Mouse (Mus musculus) adrenal gland, adult 2 months (tissue): ENCODE data around the gene Eif4b. TPM values are rescaled to one million over a fixed set of nuclear protein-coding genes. Genes with fewer than 3 reads are reported as not detected.
A peak's percentile ranks its signal among the peaks of the same experiment; 100 is the strongest.

Experiments used
- DNase-seq: peaks from one replicate; pipeline ENCODE4 v3.0.0; 2021
- long read RNA-seq: library from polyadenylated mRNA; stranded (forward); transcript quantifications from one replicate; pipeline ENCODE4 v2.0.0, GENCODE M21; 2021
- polyA plus RNA-seq: library from polyadenylated mRNA; depleted of rRNA; stranded (reverse); fragments of >200 nt; gene quantifications from 2 replicates; pipeline ENCODE4 v1.2.3, GENCODE M21; 2012; rRNA removed
- total RNA-seq, 2 experiments: library from RNA; stranded (reverse); gene quantifications; 2 replicates each; pipeline ENCODE4 v1.2.3; 2021

Eif4b gene
- total RNA-seq (100 to 1,000 TPM; 230 to 238 TPM), polyA plus RNA-seq (28.8 and 43.7 TPM in 2 replicates)
- long read RNA-seq, transcript Eif4b-201 (15 exons, 3,854 nt), result major isoform, 69 of 105 reads
- long read RNA-seq, partial matches to known transcripts, result 30 of 105 reads
- long read RNA-seq, other reads (novel, unspliced or antisense), result 6 of 105 reads

DNA sequence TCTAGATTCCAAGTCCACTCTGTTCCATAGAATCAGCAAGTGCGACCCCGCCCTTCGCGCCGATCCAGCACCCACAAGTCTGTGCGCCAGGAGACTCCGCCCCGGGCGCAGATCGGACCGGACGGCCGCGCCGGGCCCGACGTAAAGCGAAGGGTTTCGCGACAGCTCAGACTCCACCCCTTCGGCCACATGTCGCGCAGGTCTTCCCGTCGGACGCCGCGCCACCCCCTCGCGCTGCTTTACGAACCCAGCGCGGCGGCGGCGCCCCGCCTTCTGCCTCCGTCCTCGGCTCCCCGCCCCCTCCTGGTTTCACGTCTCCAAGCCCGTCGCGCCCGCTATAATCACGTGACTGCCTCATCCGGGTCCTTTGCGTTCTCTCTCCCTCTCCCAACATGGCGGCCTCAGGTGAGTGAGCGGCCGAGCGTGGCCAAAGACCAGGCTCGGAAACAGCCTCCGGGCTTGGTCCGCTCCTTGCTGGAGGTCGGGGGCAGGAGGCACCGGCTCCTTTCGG lies at the start of gene Eif4b:
Gene Eif4b (plus strand): TSS at position 215 of the 511 bp plus-strand sequence.
- peak; percentile 100 for DNase-seq

DNA sequence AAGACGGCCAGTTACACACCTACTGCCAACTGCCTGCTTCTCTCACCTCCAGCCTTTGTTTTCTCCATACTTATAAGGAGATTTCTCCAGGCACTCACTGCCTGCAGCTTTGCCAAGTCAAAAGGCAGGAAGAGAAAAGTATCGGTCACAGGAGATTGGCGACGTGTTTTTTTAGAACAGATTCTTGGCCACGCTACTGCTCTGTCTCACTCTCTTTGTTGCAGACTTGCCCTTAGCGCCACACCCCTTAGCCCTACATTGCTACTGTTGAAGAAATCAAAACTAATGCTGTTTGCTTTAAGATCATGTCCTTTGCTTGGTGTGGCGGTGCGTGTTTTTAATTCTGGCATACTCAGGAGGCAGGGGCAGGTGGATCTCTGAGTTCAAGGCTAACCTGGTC lies 49.7 kb upstream of the Eif4b start:
- no peak for DNase-seq

DNA sequence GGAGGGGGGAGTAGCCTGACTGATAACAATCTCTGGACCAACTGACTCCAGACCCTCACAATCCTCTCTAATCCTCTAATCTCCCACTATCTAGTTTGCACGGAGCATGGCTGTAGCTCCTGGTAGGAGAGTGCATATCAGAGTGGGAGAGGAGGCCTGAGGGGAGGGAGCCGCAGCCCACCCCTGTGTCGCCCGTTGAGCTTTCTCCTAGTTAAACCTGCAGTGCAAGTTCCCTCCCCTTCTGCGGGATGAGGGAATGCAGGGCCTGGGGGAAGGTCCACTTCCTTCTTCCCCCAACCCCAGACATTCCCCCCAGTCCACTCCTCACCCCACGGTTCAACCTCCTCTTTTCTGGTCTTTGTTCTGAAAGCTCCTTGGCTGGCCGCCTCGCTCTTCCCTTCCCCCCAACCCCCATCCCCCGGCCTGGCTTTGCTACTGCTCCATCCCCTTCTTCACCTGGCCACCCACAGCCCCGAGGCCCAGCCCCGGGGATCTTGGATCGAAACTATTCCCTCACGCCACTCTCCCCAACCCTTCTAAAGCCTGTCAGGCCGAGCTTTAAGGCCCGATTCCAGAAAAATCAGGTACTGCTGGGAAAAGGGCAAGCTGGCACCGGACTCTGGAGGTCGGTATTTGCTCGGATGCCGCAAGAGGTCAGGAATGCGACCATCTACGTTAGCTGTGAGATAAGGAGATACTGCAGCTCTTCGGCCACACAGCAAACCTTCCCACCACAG lies 48.3 kb upstream of the Eif4b start:
- DNase-seq, result no peak

DNA sequence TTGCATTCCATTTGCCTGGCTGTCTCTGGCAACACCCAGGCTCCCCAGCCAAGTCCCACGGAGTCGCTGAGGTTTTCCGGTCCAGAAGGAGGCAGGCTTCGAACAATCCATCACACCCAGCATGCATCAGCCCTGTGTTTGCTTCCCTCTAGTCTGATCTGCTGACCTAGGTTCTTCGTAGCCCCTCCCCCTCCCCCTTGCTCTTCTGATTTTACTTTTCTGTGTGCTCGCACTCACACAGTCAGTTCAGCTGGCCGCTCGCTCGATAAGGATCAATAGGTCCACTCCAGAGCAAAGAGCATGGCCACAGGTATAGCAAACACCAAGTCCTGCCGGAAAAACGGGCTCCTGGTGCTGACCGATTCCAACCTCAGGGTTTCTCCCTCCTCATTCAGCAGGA lies 47.1 kb upstream of the Eif4b start:
- DNase-seq, result no peak

DNA sequence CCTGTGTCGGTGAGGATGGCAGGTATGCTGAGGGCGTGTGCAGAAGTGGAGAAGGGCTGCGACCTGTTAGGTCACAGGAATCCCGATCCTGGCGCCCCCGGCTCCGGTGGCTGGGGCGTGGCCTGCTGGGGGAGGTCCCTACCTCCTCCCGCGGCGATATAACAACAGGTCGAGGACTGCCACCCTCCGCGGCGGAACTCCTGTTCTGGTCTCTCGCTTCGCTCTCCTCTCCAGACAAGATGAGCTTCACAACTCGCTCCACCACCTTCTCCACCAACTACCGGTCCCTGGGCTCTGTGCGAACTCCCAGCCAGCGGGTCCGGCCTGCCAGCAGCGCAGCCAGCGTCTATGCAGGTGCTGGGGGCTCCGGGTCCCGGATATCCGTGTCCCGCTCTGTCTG lies 45.5 kb upstream of the Eif4b start, which contains the start of gene Krt18:
Gene Krt18 (plus strand): TSS at position 141 of the 400 bp plus-strand sequence.
- DNase-seq, result no peak

DNA sequence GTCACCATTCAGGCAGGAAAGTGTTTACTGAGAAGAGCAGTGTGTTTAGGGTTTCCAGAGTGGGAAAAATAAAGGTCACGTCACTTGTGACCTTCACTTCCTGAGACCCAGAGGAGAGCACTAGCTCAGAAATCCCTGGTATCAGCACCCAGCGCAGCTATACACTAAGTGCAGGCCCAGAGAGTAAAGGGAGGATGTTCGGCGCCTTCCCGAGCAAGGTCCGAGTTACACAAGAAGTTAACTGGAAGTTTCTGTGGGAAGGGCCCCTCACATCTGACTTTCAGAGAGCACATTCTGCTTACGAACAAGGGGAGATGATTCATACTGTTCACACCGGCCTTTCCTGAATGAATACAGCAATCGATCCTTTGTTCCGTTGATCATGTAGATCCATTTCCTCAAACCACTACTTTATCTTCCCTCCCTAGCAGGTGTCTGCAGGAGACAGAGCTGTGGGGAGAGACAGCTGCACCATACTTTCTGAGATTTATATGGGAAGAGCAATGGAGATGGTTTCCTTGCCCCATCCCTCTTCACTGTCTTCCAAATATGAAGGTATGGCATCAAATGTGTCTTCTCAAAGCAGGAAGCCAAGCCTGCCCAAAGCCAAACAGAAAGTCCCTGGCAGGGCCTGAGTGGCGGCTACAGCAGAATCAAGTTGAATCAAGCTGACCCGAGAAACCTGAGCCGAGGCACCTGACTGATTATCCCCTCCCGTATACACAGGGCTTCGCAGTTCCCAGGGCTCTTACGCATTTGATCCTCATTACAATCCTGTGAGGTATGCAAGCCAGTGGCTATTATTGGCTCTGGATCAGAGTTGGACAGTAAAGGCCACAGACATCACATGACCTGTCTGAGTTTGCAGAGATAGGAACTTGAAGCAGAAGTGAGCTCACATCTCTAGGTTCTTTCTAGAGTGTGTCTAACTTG lies 39.2 kb upstream of the Eif4b start:
- DNase-seq, result no peak

DNA sequence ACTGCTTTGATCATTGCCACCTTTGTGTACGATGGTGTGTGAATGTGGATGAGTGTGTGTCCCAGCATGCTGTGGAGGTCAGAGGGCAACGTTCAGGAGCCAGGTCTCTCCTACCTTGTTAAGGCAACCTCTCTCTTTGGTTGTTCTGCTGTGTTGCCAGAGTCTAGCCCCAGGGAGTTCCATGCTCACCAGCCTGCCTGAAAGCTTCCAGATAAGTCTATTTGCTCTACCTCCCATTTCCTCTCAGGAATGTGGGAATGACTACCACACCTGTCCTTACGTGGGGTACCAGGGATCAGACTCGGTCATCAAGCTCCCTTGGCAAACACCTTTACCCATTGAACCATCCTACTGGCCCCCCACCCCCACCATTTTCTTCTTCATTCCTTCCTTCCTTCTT lies 33.3 kb upstream of the Eif4b start:
- DNase-seq, result no peak

DNA sequence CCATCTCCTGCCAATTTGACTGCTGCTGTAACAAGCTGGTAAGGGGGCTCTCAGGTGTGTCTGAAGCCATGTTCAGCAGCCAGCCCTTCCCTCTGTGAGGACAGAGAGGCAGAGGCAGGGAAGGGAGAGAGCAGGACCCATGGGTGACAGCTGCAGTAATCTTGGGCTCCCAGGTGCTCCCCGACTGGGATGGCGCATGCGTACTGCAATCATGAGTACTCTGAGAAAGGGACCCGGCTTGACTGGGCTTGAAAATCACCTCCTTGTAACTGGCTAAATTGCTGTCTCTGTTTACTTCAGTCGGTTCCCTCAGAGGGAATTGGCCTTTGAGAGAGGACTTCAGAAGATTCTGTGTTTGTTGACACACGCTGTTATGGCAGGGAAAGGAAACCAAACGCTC lies 31.6 kb upstream of the Eif4b start:
- DNase-seq, result no peak

DNA sequence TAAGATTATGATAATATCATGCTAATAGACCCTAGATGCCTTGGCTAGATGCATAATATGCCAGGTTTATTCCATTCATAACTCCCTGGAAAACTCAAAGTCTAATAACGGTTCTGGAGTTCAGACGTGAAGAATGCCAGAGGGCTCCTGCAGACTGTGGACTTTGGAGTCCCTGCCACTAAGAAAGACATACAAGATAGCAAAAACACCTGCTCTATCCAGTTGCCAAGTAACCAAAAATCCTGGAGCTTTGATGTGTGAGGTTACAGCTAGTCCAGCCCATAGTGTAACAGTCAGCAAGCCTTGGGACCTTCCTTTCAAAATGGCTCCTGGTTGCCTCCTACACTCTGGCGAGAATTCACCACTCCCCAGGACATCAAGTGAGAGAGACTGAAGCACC lies 28.8 kb upstream of the Eif4b start:
- no peak for DNase-seq

DNA sequence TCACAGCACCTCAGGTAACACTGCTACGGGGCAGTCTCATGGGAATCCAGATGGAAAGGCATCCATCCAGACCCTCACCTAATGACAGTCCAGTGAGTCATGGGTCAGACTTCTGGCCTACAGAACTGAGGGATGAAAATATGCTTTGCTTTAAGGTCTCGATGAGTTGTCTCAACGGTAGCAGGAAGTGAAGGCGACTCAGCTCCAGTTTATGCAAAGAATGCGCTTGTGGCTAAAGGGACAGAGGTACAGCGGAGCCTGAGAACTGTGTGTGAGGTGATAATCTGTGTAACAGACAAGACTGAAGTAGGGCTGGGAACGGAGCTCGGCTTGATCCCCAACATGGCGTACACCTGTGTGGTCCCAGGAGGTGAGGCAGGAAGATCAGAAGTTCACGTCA lies 27.9 kb upstream of the Eif4b start:
- no peak for DNase-seq

DNA sequence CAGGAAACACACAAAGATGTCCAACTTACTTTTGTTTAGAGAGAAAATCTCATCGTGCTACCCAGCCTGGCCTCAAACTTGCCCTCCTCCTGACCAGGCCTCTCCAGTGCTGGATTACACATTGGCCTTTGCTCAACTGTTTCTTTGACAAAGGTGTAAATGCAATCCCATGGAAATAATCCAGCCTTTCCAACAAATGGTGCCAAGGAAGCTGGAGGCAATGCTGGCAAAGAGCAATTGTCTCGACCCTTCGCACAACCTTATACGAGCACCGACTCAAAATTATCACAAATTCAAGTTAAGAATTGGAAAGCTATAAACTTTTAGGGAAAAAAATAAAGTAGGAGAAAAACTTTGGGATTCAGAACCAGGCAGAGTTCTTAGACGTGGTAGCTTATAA lies 25.6 kb upstream of the Eif4b start:
- DNase-seq, result no peak

DNA sequence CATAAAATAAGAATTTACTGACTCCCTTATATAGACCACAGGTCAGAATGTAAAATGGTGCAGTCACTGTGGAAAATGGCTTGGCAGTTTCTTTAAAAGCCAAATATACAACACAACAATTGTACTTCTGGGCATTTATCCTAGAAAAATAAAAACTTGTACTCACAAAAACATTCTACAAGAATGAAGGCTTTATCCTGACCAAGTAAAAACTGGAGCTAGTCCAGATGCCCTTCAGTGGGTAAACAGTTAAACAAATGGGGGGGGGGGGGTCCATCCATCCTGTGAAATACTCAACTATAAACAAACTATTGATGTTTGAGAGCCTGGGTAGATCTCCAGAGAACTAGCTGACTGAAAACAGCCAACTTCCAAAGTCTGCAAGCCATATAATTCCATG lies 23.7 kb upstream of the Eif4b start:
- no peak for DNase-seq

DNA sequence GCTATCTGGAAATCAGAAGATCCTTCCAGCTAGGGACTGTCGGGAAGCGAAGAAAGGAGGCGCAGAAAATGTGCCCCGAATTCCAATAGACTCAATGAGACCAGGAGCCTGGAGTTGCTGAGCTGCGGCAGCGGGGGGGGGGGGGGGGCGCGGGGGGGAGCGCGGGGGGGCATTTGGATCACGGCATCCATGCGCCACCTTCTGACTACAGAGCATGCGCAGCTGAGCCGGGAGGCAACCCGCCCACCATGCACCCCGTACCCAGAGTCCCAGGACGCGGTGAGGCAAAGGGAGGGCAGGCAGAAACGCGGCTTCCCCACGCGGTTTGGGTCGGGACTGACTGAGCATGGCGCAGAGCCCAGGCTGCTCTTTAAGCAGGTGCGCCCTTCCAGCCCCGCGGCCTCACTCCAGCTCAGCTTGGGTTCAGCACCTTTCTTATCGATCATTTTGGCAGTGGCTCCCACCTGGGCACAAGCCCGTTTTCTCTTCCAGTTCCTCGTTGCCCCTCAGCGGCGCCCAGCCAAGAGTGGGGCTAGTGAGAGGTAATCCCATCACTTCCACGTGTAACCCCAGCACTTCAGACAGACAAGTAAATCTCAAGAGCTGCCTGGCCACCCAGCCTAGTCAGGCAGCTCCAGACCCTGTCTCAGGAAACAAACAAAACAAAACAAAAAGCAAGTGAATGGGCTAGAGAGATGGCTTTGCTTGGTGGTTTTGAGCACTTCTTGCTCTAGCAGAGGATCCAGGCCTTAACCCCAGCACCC lies 21.5 kb upstream of the Eif4b start:
- peak; percentile 65 for DNase-seq

DNA sequence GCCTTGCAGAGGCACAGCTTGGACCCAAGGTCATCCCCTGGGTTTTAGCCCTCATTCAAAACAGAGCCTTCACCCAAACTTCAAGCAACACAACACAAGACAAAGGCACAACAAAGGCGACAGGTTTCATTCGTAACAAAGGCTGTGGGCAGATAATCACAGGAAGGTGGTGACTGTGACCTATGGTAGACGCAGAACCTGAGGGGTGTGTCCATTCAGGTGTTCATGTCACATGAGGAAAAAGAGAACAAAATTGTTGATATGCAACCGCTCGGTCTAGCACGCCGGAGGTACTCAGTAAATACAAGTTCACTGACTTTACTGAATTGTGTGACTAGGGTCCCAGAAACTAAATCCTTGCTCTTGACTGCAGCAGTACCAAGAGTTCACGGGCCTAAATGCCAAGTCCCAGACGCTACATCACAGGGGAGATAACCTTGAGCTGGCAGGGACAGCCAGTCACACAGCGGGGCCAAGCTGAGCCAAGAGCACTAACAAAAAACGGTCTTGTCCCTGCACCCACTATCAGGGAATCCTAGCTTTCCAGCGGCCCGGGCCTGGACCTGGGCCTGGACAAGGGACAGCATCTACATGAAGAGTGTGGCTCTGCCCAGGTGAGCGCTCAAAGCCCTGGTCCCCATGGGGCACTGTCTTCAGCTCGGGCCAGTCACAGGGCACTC lies 16.9 kb upstream of the Eif4b start:
- DNase-seq, result peak; percentile 77

DNA sequence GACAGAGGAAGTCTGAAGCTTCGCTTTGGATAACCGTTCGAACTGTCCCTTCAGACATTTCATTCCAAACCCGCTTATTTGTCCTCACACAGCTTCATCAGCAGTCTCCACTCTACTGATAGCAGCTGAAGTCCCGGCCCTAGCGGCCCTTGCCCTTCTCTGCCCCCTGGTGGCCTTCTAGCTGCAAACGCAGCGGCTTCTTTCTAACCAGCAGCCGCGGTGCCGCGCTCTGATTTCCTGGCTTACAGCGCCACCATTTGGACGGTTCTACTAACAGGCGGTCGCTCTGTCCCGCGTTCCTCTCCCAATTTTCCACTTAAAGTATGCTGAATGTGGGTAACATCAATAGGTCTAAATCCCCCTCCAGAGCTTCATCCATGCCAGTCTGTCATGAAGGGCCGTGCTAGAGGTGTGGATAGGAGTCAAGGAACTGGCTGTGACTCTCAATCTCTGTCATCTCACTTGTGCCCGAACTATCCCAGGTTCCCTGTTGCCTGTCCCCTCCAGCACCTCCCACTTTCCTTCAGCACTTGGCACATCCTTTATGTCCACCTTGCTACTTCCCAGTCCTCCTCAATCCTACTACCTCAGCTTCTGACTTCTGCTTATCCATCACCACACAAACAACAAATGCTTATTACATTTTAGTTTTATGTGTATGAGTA lies 7.8 kb upstream of the Eif4b start:
- DNase-seq, result peak; percentile 92

DNA sequence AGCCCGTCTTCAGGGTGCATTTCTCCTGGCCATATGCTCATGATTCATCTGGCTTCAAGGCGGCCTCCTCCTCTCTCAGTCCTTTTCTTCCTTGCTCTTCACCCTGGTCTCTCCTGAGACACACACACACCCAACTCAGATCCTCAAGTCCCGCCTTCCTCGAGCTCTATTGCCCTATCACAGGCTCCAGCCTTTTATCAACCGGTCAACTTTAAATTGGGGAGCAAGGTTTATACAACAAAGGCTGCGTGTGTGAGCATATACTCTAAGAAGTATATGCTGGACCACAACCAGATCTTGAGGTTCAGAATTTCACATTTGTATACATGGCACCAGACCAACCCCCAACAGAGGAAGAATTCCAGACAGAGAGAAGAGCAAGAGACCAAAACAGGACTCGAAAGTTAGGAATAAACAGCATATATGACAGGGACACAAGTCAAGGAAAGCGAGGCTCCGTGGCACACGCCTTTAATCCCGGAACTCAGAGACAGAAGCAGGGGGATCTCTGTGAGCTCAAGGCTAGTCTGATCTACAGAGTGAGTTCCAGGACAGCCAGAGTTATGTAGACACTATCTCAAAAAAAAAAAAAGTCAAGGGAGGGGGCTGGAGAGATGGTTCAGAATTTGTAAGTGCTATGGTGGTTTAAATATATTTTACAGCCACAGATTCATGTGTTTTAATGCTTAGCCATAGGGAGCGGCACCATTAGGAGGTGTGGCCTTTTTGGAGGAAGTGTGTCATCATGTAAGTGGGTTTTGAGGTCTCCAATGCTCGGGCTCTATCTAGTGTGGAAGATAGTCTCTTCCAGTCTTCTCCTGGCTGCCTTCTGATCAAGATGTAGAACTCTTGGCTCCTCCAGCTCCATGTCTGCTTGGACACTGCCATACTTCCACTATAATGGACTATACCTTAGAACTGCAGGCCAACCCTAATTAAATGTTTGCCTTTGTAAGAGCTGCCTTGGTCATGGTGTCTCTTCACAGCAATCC lies 2.8 kb upstream of the Eif4b start:
- no peak for DNase-seq

DNA sequence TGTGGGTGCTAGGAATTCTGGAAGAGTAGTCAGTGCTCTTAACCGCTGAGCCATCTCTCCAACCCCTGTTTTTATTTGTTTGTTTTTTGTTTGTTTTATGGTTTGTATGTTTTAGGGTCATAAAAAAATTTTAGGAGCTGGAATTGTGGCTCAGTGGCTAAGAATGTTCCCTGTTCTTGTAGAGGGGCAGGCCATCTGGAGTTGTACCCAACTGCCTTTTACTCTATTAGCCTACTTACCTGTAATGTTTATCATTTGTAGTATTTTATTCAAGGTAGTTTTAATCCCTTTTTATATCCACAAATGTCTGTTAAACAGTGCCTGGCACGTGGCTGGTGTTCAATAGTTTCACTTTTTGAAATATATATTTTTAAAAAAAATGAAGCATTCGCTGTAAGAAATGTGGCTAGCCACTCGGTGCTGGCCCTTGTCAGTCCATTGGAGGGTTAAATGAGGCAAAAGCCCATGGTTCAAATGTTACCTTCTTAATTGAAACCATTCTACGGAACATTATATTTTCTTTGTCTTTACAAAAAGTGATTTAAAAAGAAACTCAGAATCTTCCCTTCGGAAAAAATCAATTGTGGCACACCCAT lies 512 bp upstream of the Eif4b start:
- no peak for DNase-seq

DNA sequence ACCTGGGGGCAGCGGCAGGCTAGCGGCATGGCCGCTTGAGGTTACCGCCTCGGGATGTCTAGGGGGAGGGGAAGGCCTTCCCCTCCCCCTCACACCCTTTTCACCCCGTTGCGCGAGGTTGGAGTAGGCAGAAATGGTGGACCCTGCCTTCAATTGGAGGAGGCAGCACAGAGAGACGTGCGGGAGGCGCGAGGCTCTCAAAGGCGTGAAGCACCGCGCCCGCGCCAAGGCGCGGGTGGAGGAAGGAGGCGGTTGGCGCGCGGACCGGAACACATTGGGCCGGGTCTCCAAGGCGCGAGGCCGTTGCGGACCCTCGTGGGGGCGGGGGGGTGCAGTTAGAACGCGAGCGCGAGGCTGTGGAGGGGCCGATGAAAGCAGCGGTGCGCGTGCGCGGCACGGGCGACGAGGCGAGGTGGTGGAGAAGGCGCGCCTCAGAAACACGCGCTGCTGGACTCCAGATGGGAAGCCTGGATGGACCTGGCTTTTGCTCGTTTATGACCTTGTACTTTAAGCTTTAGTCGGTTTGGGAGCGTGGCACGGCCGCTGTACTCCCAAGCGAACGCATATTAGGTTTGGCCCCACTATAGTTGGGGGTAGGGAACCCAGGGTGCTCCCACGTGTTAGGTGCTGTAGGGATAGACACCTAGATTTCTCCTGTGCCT lies 628 bp downstream of the Eif4b start:
- peak; percentile 80 for DNase-seq
